Mouse (Mus musculus): ENCODE data around the gene Kcna7.

Kcna7 gene

DNA sequence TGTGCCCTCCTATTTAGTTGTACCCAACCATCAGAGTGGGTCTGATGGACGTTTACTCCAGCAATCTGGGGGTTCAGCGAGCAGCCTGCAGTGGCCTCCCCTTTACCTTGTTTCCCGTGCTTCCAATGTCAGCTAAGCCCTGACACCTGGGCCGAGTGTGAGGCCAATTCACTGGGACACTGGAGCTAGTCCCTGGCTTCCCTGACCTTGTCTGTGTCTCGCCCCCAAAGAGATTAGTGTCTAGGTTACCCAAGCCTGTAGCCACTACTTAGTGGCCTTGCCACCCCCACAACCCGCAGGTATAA is 15.1 kb downstream of the Kcna7 start, which contains the start of gene Lhb:
TSS of gene Lhb (plus strand) at position 206 of the 305 bp plus-strand sequence.
- no peak for DNase-seq (ENCODE audit: low spot score in 2 of 2)

DNA sequence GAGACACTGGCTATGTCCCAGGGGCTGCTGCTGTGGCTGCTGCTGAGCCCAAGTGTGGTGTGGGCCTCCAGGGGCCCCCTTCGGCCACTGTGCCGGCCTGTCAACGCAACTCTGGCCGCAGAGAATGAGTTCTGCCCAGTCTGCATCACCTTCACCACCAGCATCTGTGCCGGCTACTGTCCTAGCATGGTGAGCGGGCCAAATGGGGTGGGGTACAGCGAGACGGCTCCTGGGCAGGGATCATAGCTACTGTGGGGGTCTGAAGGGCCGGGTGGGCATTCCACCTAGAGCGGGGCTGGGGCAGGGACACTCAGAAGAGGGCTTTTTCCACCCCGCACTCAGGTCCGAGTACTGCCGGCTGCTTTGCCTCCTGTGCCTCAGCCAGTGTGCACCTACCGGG is 15.7 kb downstream of the Kcna7 start:
- DNase-seq (ENCODE audit: low spot score in 2 of 2) = no peak

GRCm38 (mm10) chr7:45426556-45426955 is 21.1 kb downstream of the Kcna7 start:
- no peak for DNase-seq (ENCODE audit: low spot score in 2 of 2)

GRCm38 (mm10) chr7:45433835-45434202 is 28.4 kb downstream of the Kcna7 start:
- DNase-seq (ENCODE audit: low spot score in 2 of 2) = no peak

GRCm38 (mm10) chr7:45434203-45435015 is 29.0 kb downstream of the Kcna7 start, which contains the start of gene Gys1:
Gene Gys1, plus strand, starts transcription at chr7:45434844.
- DNase-seq (ENCODE audit: low spot score in 2 of 2) = peak; percentile 99 to 100

- no peak for DNase-seq (ENCODE audit: low spot score in 2 of 2)
Measured at GRCm38 (mm10) chr7:45435038-45435437, 29.6 kb downstream of the Kcna7 start.

DNA sequence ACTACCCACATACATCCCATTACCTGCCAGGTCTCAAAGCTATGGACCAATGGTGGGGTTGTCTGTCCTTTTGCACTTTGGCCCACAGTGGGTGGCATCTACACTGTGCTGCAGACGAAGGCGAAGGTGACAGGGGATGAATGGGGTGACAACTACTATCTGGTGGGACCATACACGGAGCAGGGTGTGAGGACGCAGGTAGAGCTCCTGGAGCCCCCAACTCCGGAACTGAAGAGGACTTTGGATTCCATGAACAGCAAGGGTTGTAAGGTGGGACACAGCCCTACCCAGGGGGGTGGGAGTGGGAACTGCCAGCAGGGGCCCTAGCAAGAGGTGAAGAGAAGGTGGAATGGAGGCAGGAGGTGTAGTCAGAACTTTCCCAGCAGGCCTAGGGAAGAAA is 31.0 kb downstream of the Kcna7 start:
- DNase-seq (ENCODE audit: low spot score in 2 of 2) = no peak

GRCm38 (mm10) chr7:45437046-45437445 is 31.6 kb downstream of the Kcna7 start:
- no peak for DNase-seq (ENCODE audit: low spot score in 2 of 2)

GRCm38 (mm10) chr7:45437521-45438276 is 32.2 kb downstream of the Kcna7 start, which contains the start of gene Ruvbl2:
Gene Ruvbl2, minus strand, starts transcription at chr7:45438096.
- DNase-seq (ENCODE audit: low spot score in 2 of 2) = no peak

GRCm38 (mm10) chr7:45443526-45444420 is 38.3 kb downstream of the Kcna7 start:
- no peak for DNase-seq (ENCODE audit: low spot score in 2 of 2)

GRCm38 (mm10) chr7:45446589-45446988 is 41.1 kb downstream of the Kcna7 start:
- DNase-seq (ENCODE audit: low spot score in 2 of 2) = no peak

- DNase-seq (ENCODE audit: low spot score in 2 of 2) = no peak
Measured at GRCm38 (mm10) chr7:45447325-45447990, 42.0 kb downstream of the Kcna7 start.

DNA sequence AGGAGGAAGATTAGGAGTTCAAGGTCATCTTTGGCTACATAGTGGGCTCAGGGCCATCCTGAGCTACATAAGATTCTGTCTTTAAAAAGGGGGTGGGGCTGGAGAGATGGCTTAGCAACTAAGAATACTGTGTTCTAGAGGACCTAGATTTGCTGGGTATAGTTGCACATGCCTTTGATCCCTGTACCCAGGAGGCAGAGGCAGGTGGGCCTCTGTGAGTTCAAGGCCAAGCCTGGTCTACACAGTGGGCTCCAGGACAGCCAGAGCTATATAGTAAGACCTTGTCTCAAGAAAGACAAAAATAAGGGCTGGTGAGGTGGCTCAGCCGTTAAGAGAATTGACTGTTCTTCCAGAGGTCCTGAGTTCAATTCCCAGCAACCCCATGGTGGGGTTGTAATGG is 44.5 kb downstream of the Kcna7 start:
- DNase-seq (ENCODE audit: low spot score in 2 of 2) = no peak

GRCm38 (mm10) chr7:45451344-45451982 is 46.0 kb downstream of the Kcna7 start:
- peak; percentile 83 to 91 for DNase-seq (ENCODE audit: low spot score in 2 of 2)

DNA sequence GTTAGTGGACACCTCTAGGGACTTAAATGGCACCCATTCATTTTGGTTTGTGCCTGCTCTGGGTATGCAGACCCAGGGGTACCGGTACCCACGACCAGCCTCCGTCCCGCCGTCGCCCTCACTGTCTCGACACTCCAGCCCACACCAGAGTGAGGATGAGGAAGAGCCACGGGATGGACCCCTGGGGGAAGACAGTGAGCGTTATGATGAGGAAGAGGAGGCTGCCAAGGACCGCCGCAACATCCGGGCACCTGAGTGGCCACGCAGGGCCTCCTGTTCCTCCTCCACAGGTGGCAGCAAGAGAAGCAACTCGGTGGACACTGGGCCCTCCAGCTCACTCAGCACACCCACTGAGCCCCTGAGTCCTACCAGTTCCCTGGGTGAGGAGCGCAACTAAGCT is 49.5 kb downstream of the Kcna7 start:
- DNase-seq (ENCODE audit: low spot score in 2 of 2) = no peak

- DNase-seq (ENCODE audit: low spot score in 2 of 2) = no peak
Measured at GRCm38 (mm10) chr7:45455932-45456696, 50.7 kb downstream of the Kcna7 start.

DNA sequence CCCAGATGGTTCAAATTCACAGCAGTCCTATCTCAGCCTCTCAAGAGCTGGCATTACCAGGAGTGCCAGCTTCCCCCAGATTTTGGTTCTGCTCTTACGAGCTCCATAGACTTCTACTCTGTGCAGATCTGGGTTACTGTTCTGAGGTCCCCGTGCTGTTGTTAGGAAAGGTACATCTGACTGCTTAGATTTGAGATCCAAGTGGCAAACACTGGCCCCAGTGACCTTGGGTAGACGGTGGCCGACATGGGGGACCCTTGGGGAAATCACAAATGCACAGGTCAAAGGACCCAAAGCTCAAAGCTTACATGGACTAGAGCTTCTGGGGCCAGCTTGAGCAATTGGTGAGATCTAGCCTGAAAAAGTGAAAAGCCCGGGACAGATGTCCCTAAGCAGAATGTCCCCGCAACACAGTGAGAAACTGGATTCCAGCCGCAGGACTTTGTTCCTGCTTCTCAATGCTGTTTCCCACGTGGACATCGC is 51.3 kb downstream of the Kcna7 start:
- DNase-seq (ENCODE audit: low spot score in 2 of 2) = no peak

- no peak for DNase-seq (ENCODE audit: low spot score in 2 of 2)
Measured at GRCm38 (mm10) chr7:45457204-45458060, 52.0 kb downstream of the Kcna7 start.
